Mouse (Mus musculus) cerebellum, adult 11 months (tissue): ENCODE measurements around the gene Spo11.

ENCODE experiments used
- DNase-seq: peaks from one replicate; pipeline ENCODE4 v3.0.0; 2022

The Spo11 gene

DNA sequence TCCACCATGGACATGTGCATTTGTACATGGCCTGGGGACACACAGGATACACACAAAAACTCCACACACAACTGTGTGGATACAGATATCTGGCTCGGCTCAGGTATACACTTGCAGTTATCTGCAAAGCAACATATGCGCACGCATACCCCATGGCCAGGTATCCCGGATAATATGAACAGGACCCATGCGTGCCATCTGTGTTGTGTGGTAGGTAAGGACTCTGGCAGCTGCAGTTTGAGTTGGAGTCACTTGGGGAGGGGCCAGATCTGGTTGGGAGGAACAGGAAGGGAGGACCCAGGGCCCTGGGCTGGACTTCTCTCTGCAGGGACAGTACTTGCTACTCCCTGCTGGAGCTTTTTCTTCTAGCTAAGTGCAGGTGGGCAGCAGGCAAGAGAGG, 58.2 kb downstream of the Spo11 start:
- no peak for DNase-seq

DNA sequence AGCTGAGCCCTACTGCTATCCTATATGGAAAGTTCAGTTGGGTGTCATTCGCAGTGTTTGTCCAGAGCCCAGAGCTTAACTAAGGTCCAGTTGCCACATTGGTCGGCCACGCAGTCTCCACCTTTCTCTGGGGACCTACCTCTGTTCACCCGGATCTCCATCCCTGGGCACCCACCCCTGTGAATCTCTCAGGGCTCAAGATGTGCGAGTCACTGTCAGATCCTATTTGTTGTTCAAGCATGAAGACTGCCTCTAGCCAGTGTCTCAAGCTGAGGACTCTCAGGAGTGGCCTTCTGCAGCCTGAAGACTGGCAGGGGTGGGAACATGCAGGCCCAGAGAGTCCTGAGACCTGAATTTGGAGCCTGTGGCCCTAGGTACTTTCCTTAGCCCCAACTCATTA, 58.6 kb downstream of the Spo11 start:
- no peak for DNase-seq

DNA sequence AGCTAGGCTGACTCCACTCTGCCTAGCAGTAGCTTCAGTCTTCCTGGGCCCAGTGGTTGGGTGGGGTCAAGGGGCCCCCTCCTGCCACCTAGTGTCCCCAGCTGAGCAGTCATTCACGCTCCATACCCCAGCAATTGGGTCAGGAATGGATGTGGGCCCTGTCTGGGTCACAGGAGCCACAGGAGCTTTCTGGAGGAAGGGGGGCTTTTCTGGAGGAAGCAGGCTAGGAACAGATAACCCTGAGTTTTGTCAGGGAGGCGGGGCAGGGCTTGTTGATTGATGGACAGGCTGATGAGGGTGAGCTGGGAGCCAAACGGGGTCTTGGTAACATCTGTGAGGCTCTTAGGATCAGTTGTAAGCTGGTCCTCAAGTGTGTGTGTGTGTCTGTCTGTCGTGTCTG, 59.1 kb downstream of the Spo11 start:
- no peak for DNase-seq

DNA sequence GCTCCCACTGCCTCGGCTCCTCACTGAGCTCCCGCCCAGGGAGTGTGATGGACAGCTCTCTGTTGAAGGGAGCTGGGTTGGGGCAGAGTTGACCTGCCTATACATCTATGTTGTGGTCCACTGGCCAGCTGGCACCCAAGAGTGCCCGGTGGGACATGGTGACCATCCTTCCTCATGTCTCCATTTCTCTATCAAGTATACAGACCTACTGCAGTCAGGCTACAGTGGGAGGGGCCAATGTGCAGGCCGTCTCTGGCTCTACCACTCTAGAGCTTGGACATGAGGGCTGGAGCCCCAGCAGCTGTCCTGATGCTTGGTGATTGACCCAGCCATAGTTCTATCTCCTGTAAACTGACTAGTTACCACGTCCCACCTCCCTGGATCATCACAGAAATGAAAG, 59.8 kb downstream of the Spo11 start:
- DNase-seq = no peak

DNA sequence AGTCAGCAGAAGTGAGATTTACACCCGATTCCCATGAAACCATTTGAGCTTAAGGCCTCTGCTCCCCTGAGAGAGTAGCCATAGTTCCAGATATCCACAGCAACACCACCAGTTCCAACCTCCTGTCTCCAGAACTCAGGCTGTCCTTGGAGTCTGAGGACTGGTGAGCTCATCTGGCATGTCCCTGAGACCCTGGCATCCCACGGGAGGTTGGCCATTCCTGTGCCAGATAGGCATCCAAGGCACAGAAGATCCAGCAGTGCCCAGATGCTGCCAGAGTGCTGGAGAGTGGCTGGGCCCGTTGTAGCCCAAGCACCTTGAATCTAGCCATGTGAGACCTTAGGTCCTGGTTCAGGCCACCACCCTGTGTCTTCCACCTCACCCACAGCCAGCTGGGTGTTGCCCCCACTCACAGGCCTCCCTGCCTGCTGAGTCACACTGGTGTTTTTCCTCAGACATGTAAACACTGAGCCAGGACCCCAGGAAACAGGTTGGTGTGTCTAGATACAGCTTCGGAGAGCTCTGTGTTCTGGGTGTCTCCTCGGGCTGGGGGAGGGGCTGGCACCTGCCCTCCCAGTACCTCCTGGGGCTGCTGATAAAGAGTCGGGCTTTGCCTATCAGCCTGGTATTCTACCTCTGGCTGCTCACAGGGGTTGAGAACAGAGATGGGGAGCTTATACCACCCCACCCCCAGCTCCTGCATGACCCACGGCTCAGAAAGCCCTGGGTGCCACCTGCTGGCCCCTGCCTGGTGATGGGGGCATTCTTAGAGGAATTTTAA, 60.5 kb downstream of the Spo11 start:
- no peak for DNase-seq

DNA sequence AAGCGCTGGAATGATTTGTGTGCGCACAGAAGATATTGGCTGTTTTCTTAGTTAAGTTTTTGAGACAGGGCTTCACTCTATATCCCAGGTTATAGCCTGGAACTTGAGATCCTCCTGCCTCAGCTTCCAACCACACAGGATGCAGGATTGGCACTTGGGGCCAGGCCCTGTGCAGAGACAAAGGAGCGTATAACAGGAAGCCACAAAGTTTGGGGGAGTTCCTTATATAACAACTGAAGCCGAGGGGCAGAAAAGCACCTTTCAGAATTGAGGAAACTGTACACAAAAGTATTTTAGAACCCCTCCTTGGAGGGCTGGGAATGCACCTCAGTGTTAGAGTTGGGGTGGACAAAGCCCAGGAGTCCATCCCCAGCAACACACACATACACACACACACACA, 61.5 kb downstream of the Spo11 start:
- DNase-seq = no peak

DNA sequence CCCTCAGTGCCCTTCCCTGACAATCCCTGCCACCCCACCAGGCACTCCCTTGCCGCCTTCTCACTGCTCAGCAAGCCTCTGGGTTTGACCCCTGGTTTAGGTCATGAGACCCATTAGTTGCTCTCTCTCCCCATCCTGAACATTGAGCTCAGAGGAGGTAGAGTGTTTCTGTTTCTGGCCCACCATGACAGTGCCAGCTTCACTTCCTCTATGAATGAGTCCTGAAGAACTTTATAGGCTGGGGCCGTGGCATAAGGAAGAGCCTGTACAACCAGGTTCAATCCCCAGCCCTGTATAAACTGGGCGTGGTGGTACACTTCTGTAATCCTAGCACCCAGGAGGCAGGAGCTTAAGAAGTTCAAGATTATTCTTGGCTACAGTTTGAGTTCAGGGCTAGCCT, 63.3 kb downstream of the Spo11 start:
- DNase-seq = no peak

DNA sequence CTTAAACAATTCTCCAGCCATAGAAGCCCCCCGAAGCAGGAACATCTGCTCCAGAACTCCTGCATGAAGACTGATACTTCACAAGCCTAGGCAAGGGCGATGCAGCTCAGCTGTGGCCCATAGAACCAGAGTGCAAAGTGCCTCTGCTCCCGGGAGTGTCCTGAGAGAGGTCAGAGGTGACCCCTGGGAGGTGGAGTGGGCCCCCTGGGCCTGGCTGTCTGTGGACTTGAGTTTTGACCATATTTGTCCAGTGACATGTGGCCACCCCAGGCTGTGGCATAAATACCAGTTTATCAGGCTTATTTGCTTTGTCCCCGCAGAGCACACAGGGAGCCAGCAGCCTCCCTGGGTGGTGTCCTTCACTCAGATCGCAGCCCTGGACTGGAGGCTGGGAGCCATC, 63.7 kb downstream of the Spo11 start:
- DNase-seq = no peak

DNA sequence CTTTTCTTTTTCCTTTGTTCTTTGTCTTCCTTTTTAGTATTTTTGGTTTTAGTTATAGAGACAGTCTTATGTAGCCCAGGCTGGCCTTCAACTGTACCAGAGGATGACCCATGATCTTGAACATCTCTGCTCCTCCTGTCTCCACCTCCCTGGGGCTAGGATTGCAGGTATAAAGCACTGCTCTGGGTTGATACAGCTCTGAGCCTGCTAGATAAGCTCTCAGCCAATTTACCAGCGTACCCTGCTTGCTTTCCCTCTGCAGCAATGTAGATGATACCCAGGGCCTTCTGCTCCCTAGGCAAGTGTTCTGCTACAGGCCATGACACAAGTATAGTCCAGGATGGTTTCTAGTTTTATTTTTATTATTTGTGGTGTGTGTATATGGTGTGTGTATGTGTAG, 64.4 kb downstream of the Spo11 start:
- DNase-seq = no peak

DNA sequence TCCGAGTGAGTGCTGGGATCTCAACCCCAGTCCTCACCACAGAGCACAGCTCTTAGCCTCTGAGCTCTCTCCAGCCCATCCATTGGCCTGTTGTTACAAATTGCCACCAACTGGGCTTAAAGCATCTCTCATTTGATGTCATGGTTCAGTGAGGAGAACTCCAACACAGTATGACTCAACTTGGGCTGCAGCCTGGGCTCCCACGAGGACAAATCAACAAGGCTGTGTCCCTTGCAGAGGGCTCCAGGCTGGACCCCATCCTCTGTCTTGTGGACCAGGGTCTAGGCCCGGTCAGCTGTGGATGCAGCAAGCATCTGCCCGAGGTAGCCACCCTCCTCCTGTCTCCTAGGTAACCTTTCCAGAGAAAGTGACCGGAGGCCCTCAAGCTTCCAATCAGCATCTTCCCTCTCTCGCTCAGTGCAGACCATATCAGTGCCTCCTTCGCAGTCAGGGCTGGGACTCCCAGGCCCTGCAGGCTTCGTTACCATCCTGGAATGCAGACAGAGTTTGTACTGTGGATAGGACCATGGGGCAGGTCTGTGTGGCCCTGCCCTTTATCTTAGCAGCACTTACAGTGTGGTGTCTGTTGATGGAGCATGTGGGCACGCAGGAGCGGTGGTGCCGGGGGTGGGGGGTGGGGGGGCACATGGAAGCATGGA, 65.1 kb downstream of the Spo11 start:
- DNase-seq = no peak
